Mouse (Mus musculus) limb, embryonic 14.5 days (tissue): ENCODE results near the gene Sh2d3c. TPM values are rescaled to one million over a fixed set of nuclear protein-coding genes. Genes with fewer than 3 reads are reported as not detected.

ENCODE experiments used
- ATAC-seq: fragments of 200-750 bp; cut with Nextera tagmentation; 2 replicates; pipeline ENCODE4 v1.8.0; 2017; ENCODE audit warnings: low read depth, moderate number of reproducible peaks, moderate TSS enrichment; ENCODE audit not compliant: low FRiP score
- DNase-seq: peaks from one replicate; pipeline ENCODE4 v3.0.0-alpha.2; 2015; ENCODE audit warnings: low spot score
- H3K27ac ChIP-seq: fragments of 300-500 bp; sonication (generic); replicated peaks from 2 replicates; pipeline ENCODE4 v1.5.1; 2014; ENCODE audit warnings: low read depth, mild to moderate bottlenecking, low read length, moderate library complexity, mixed read lengths
- H3K27me3 ChIP-seq: fragments of 300-500 bp; sonication (generic); 2 replicates; pipeline ENCODE4 v1.6.1; 2014; ENCODE audit warnings: low read length, mixed read lengths; ENCODE audit not compliant: control insufficient read depth, insufficient read depth
- H3K36me3 ChIP-seq: fragments of 300-500 bp; sonication (generic); 2 replicates; pipeline ENCODE4 v1.6.1; 2014; ENCODE audit warnings: mild to moderate bottlenecking, low read length, moderate library complexity, mixed read lengths; ENCODE audit not compliant: control insufficient read depth, insufficient read depth
- H3K4me1 ChIP-seq: fragments of 300-500 bp; sonication (generic); 2 replicates; pipeline ENCODE4 v1.6.1; 2014; ENCODE audit warnings: antibody characterized with exemption, low read length, mixed read lengths; ENCODE audit not compliant: control insufficient read depth, insufficient read depth
- H3K4me2 ChIP-seq: fragments of 300-500 bp; sonication (generic); replicated peaks from 2 replicates; pipeline ENCODE4 v1.6.1; 2014; ENCODE audit warnings: low read depth, mild to moderate bottlenecking, low read length, moderate library complexity; ENCODE audit not compliant: severe bottlenecking
- H3K4me3 ChIP-seq: fragments of 300-500 bp; sonication (generic); replicated peaks from 2 replicates; pipeline ENCODE4 v1.5.1; 2014; ENCODE audit warnings: low read length
- H3K9ac ChIP-seq: fragments of 300-500 bp; sonication (generic); 2 replicates; pipeline ENCODE4 v1.6.1; 2014; ENCODE audit warnings: mild to moderate bottlenecking, low read depth, low read length, moderate library complexity; ENCODE audit not compliant: severe bottlenecking
- H3K9me3 ChIP-seq: fragments of 300-500 bp; sonication (generic); 2 replicates; pipeline ENCODE4 v1.6.1; 2016; ENCODE audit warnings: low read length; ENCODE audit not compliant: control insufficient read depth
- POLR2A ChIP-seq: fragments of 200-500 bp; IDR thresholded peaks from 2 replicates; pipeline ENCODE4 v1.8.0; 2012; ENCODE audit warnings: inconsistent platforms, mild to moderate bottlenecking, moderate library complexity, borderline replicate concordance; ENCODE audit not compliant: insufficient read depth, insufficient read length; ENCODE audit errors: extremely low read depth
- WGBS: fragments of 180-500 bp; shearing (Covaris S2); extraction: QIAGEN DNeasy Blood & Tissue Kit; methylation state at CpG from one replicate; pipeline ENCODE4 v1.1.7; 2014; 5-methylcytosine and 5-hydroxymethylcytosine counted together
- polyA plus RNA-seq, 2 experiments: library from polyadenylated mRNA; depleted of rRNA in 1 of 2; stranded (reverse) in 1 of 2; unstranded in 1 of 2; fragments of >200 nt; fragmentation: Nextera tagmentation in 1 of 2; extraction: Ambion mirVana in 1 of 2; gene quantifications; 2 replicates each; pipeline versions ENCODE4 v1.2.1 to v1.2.3; 2012 to 2014

Sh2d3c gene
- polyA plus RNA-seq, 2 experiments, result 18.5 to 36.8 TPM

DNA sequence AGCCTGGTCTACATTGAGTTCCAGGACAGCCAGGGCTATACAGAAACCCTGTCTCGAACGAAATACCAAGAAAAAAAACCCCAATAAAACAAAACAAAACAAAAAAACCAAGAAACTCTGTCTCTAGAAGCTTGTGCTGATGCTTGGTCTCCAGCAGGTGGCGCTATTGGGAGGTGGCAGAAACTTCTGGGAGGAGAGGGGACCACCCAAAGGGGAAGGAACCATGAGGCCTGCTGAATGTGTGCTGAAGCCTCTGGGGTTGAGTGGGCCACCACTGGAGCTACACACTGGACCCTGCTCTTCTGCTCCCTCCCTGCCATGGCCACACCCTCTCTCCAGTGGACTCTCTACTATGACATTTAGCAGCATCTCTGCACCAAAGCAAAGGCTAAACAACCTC, 12.2 kb upstream of the Sh2d3c start:
- H3K4me1 ChIP-seq, result peaks cover 8% of the 10 kb centered on the region
- WGBS, result 41% methylated on average over 3 of the region's 3 CpGs
- no peaks in the 10 kb centered on the region for H3K9me3 ChIP-seq

DNA sequence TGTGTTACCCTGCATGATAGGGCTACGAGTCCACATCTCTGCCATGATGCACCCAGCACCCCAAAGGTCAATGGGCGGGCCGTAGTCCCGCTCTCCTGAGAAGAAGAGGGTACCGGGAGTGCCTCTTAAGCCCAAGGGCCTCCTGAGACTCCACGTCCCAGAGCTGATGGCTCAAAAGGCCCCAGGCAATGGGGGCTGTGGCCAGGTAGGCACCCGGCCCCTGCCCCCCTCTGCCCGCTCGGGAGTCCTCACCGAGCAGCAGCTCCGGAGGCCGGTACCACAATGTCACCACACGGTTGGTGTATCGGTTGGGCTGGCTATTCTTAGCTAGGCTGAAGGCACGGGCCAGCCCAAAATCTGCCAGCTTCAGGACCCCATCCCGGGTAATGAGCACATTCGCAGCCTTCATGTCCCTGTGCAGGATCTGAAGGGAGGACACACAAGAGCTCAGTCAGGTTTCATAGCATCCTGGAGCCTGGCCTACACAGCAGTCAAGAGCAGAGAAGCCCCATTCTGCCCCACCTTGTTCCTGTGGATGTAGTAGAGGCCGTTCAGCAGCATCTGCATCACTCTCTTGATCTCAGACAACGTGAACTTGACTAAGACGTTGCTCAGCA, 11.2 kb upstream of the Sh2d3c start:
- H3K4me1 ChIP-seq, result peaks cover 13% of the 10 kb centered on the region

More for the DNA sequence above, 12.2 kb upstream of the Sh2d3c start:
- ATAC-seq, result no peak
- no peak overlapping the region for H3K4me3 ChIP-seq
- no peak overlapping the region for H3K27ac ChIP-seq
- peak; percentile 65 for DNase-seq
- no peak for TF ChIP-seq POLR2A
- H3K9ac ChIP-seq, result no peak overlapping the region
- no peak overlapping the region for H3K4me2 ChIP-seq
- H3K36me3 ChIP-seq, result peaks cover 74% of the 10 kb centered on the region
- no peaks in the 10 kb centered on the region for H3K27me3 ChIP-seq

DNA sequence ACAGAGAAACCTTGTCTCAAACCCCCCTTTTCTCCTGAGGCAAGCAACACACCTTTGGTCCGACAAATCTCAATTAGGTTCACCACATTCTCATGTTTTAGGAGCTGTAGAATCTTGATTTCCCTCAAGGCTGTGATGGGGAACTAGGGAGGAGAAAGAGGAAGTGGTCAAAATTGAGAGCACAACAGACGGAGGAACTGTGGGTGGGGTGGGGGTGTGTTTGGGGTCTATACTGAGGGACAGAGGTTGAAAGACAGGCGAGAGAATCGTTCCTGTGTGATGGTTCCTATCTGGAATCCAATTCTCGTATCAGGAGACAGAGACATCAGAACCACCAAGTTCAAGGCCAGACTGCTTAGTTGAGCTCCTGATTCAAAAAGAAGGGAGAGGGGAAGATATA, 10.4 kb upstream of the Sh2d3c start:
- Histone ChIP-seq H3K36me3 (peaks cover 58% of the 10 kb centered on the region), H3K27me3 (no peaks in the 10 kb centered on the region), H3K9me3 (no peaks in the 10 kb centered on the region), H3K4me1 (peaks cover 16% of the 10 kb centered on the region), H3K9ac (no peak overlapping the region), H3K4me3 (no peak overlapping the region), H3K27ac (no peak overlapping the region), H3K4me2 (no peak overlapping the region)
- ATAC-seq (no peak), DNase-seq (no peak)
- TF ChIP-seq POLR2A, result no peak
- WGBS, result 89% methylated on average over 5 of the region's 5 CpGs

More for the DNA sequence above, 11.2 kb upstream of the Sh2d3c start:
- no peak overlapping the region for H3K4me2 ChIP-seq
- WGBS, result 96% methylated on average over 20 of the region's 20 CpGs
- TF ChIP-seq POLR2A, result no peak
- DNase-seq, result no peak
- no peaks in the 10 kb centered on the region for H3K27me3 ChIP-seq
- no peak for ATAC-seq
- H3K9ac ChIP-seq, result no peak overlapping the region
- peaks cover 66% of the 10 kb centered on the region for H3K36me3 ChIP-seq
- H3K9me3 ChIP-seq, result no peaks in the 10 kb centered on the region
- H3K27ac ChIP-seq, result no peak overlapping the region
- H3K4me3 ChIP-seq, result no peak overlapping the region

- H3K9me3 ChIP-seq, result no peaks in the 10 kb centered on the region
- 27% methylated on average over 9 of the region's 9 CpGs for WGBS
- peaks cover 16% of the 10 kb centered on the region for H3K4me1 ChIP-seq
- H3K4me3 ChIP-seq, result peak overlapping the region; percentile 88
- peak overlapping the region; percentile 95 for H3K27ac ChIP-seq
- H3K9ac ChIP-seq, result peak overlapping the region; percentile 84
- no peak for ATAC-seq
- H3K27me3 ChIP-seq, result no peaks in the 10 kb centered on the region
- H3K4me2 ChIP-seq, result peak overlapping the region; percentile 79
- no peak for DNase-seq
- peaks cover 47% of the 10 kb centered on the region for H3K36me3 ChIP-seq
- TF ChIP-seq POLR2A, result no peak
Observed at GRCm38 (mm10) chr2:32711301-32712056, 9.4 kb upstream of the Sh2d3c start.

DNA sequence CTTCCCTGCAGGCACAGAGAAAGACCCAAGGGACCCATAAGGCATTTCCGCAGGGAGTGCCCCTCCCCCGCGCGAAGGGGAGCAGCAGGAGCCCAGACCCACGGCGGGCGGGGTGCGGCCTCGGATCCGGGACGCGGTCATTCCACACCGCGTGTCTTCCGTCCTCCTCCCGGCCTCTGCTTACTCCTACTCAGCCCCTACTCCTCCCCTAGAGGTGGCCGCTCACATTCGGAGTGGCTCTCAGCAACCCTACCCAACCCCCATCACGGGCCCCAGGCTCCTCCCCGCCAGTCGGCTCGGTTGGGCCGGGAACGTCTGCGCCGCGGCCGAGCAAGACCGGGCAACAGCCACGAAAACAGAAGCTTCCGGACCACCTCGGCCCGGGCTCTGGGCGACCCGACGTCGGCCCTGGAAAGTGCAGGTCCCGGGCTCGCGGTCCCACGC, 8.7 kb upstream of the Sh2d3c start:
- DNase-seq (peak; percentile 54), ATAC-seq (peak; percentile 38; the same call in 1 of the 2 replicates)
- H3K4me1 ChIP-seq, result peaks cover 16% of the 10 kb centered on the region
- H3K27me3 ChIP-seq, result no peaks in the 10 kb centered on the region
- peaks cover 41% of the 10 kb centered on the region for H3K36me3 ChIP-seq
- peak overlapping the region; percentile 84 for H3K9ac ChIP-seq
- whole genome bisulfite sequencing, result under 1% methylated on average over 41 of the region's 41 CpGs
- peak overlapping the region; percentile 95 for H3K27ac ChIP-seq
- H3K9me3 ChIP-seq, result no peaks in the 10 kb centered on the region
- TF ChIP-seq POLR2A, result no peak
- peak overlapping the region; percentile 88 for H3K4me3 ChIP-seq
- peak overlapping the region; percentile 79 for H3K4me2 ChIP-seq
